Mouse (Mus musculus): ENCODE measurements at regions not wholly inside any gene's neighbourhood (a gene's known extent, or its start where the extent isn't known, plus 50 kb on each side); places are given as distances from the start of the nearest gene placed in this dataset.

DNA sequence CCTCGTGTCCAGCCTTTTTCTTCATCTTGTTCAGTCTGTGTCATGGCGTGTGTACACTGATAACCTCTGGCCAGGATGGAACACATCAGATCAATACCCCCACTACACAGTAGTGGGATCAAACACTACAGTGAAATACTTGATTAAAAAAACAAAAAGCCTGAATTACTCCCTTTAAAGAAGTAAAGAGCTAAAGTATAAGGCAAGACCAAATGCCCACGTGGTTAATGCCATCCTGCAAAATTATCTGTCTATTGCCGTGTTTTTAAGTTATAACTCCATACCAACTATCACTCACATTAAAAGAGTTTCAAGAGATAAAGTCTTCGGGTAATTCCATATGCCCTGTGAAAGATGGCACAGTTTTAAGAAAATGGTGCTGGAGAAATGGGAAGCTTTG is 198.6 kb upstream of the Hnrnpa3 start:
- no peak overlapping the region for H3K27ac ChIP-seq (ENCODE audit: low read depth, low read length)
- TF ChIP-seq CTCF (IDR thresholded peaks at IDR 0.05; ENCODE audit: low read depth), result no peak
- H3K36me3 ChIP-seq (ENCODE audit: control insufficient read depth, insufficient read depth), result no peaks in the 10 kb centered on the region
- H3K4me3 ChIP-seq (ENCODE audit: low read depth, low read length), result no peak overlapping the region
- no peaks in the 10 kb centered on the region for H3K27me3 ChIP-seq (replicated peaks; ENCODE audit: control insufficient read depth, insufficient read depth, low read length)
- H3K9me3 ChIP-seq (ENCODE audit: control insufficient read depth), result no peaks in the 10 kb centered on the region
- WGBS, result 84% methylated on average over 5 of the region's 5 CpGs
- ATAC-seq, result no peak
- no peaks in the 10 kb centered on the region for H3K4me1 ChIP-seq (replicated peaks; ENCODE audit: control insufficient read depth, insufficient read depth, low read length)
- no peak overlapping the region for H3K4me2 ChIP-seq (replicated peaks; ENCODE audit: low read depth)
- H3K9ac ChIP-seq (ENCODE audit: low read depth, low read length), result no peak overlapping the region

- H3K27me3 ChIP-seq (replicated peaks; ENCODE audit: control insufficient read depth, insufficient read depth, low read length), result no peaks in the 10 kb centered on the region
- no peak overlapping the region for H3K4me3 ChIP-seq (ENCODE audit: low read depth, low read length)
- TF ChIP-seq CTCF (IDR thresholded peaks at IDR 0.05; ENCODE audit: low read depth), result no peak
- no peaks in the 10 kb centered on the region for H3K4me1 ChIP-seq (replicated peaks; ENCODE audit: control insufficient read depth, insufficient read depth, low read length)
- 75% methylated on average over 5 of the region's 5 CpGs for WGBS
- no peak for ATAC-seq
- no peaks in the 10 kb centered on the region for H3K36me3 ChIP-seq (ENCODE audit: control insufficient read depth, insufficient read depth)
- H3K27ac ChIP-seq (ENCODE audit: low read depth, low read length), result no peak overlapping the region
- H3K9me3 ChIP-seq (ENCODE audit: control insufficient read depth), result no peaks in the 10 kb centered on the region
- H3K4me2 ChIP-seq (replicated peaks; ENCODE audit: low read depth), result no peak overlapping the region
- no peak overlapping the region for H3K9ac ChIP-seq (ENCODE audit: low read depth, low read length)
Measured at GRCm38 (mm10) chr2:75461019-75461418, 198.0 kb upstream of the Hnrnpa3 start.

DNA sequence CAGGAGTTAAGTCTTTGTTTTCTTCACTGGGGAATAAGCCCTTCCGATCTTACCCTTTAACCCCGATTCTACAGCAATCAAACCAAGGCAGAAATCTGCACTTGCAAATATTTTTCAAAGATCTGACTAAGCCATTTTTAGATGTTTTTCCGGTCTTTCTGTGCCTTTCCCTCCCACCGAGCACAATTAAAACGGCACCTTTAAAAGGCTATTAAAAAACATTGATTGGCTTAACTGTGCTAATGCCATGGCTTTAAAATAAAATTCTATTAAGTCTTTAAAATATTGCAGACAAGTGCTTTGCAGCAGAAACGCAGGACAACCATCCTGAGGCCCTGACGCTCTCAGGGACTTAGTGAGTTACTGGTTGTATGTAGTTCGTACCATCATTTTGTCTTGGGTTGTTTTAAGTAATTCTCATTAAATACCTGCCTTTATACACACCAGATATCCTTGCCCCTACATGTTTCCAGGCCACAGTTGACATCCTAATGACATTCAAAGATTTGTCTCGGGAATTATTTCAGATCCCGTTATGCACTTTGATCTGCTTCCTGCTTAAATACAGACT is 197.6 kb upstream of the Hnrnpa3 start:
- 76% methylated on average over 10 of the region's 10 CpGs for WGBS
- Histone ChIP-seq H3K36me3 (ENCODE audit: control insufficient read depth, insufficient read depth) (no peaks in the 10 kb centered on the region), H3K27me3 (replicated peaks; ENCODE audit: control insufficient read depth, insufficient read depth, low read length) (no peaks in the 10 kb centered on the region), H3K9ac (ENCODE audit: low read depth, low read length) (no peak overlapping the region), H3K4me3 (ENCODE audit: low read depth, low read length) (no peak overlapping the region), H3K9me3 (ENCODE audit: control insufficient read depth) (no peaks in the 10 kb centered on the region), H3K27ac (ENCODE audit: low read depth, low read length) (no peak overlapping the region), H3K4me2 (replicated peaks; ENCODE audit: low read depth) (no peak overlapping the region), H3K4me1 (replicated peaks; ENCODE audit: control insufficient read depth, insufficient read depth, low read length) (no peaks in the 10 kb centered on the region)
- ATAC-seq, result no peak
- TF ChIP-seq CTCF (IDR thresholded peaks at IDR 0.05; ENCODE audit: low read depth), result no peak

- no peak overlapping the region for H3K4me3 ChIP-seq (ENCODE audit: low read depth, low read length)
- ATAC-seq, result no peak
- H3K27me3 ChIP-seq (replicated peaks; ENCODE audit: control insufficient read depth, insufficient read depth, low read length), result no peaks in the 10 kb centered on the region
- H3K4me2 ChIP-seq (replicated peaks; ENCODE audit: low read depth), result no peak overlapping the region
- H3K9me3 ChIP-seq (ENCODE audit: control insufficient read depth), result no peaks in the 10 kb centered on the region
- H3K9ac ChIP-seq (ENCODE audit: low read depth, low read length), result no peak overlapping the region
- no peaks in the 10 kb centered on the region for H3K36me3 ChIP-seq (ENCODE audit: control insufficient read depth, insufficient read depth)
- 88% methylated on average over 5 of the region's 5 CpGs for WGBS
- TF ChIP-seq CTCF (IDR thresholded peaks at IDR 0.05; ENCODE audit: low read depth), result no peak
- H3K4me1 ChIP-seq (replicated peaks; ENCODE audit: control insufficient read depth, insufficient read depth, low read length), result no peaks in the 10 kb centered on the region
- no peak overlapping the region for H3K27ac ChIP-seq (ENCODE audit: low read depth, low read length)
Measured at GRCm38 (mm10) chr2:75462030-75462671, 196.9 kb upstream of the Hnrnpa3 start.

DNA sequence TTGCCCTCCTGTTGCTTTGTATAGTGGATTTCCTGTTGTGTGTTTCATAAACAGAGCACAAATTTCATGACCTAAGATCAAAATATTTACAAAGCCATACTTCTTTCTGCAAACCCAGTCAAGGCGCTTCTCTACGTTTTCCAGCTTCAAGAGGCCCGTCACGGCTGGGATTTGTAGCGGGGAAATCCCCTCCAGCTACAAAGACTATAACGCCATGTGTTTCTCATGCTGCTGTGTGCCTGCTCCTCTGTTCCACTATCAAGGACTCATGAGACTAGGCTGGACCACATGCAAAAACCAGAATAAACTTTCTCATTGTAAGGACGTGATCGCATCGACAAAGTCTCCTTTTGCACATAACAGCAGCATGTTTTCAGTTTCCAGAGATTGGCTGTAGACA is 196.0 kb upstream of the Hnrnpa3 start:
- Histone ChIP-seq H3K4me1 (replicated peaks; ENCODE audit: control insufficient read depth, insufficient read depth, low read length) (no peaks in the 10 kb centered on the region), H3K4me3 (ENCODE audit: low read depth, low read length) (no peak overlapping the region), H3K9me3 (ENCODE audit: control insufficient read depth) (no peaks in the 10 kb centered on the region), H3K36me3 (ENCODE audit: control insufficient read depth, insufficient read depth) (no peaks in the 10 kb centered on the region), H3K27ac (ENCODE audit: low read depth, low read length) (no peak overlapping the region), H3K9ac (ENCODE audit: low read depth, low read length) (no peak overlapping the region), H3K27me3 (replicated peaks; ENCODE audit: control insufficient read depth, insufficient read depth, low read length) (no peaks in the 10 kb centered on the region), H3K4me2 (replicated peaks; ENCODE audit: low read depth) (no peak overlapping the region)
- WGBS, result 56% methylated on average over 9 of the region's 9 CpGs
- ATAC-seq, result no peak
- TF ChIP-seq CTCF (IDR thresholded peaks at IDR 0.05; ENCODE audit: low read depth), result no peak

- Histone ChIP-seq H3K27me3 (replicated peaks; ENCODE audit: control insufficient read depth, insufficient read depth, low read length) (no peaks in the 10 kb centered on the region), H3K9ac (ENCODE audit: low read depth, low read length) (no peak overlapping the region), H3K27ac (ENCODE audit: low read depth, low read length) (no peak overlapping the region), H3K36me3 (ENCODE audit: control insufficient read depth, insufficient read depth) (no peaks in the 10 kb centered on the region), H3K4me1 (replicated peaks; ENCODE audit: control insufficient read depth, insufficient read depth, low read length) (no peaks in the 10 kb centered on the region), H3K4me3 (ENCODE audit: low read depth, low read length) (no peak overlapping the region), H3K4me2 (replicated peaks; ENCODE audit: low read depth) (no peak overlapping the region), H3K9me3 (ENCODE audit: control insufficient read depth) (no peaks in the 10 kb centered on the region)
- WGBS, result 64% methylated on average over 2 of the region's 2 CpGs
- no peak for TF ChIP-seq CTCF (IDR thresholded peaks at IDR 0.05; ENCODE audit: low read depth)
- no peak for ATAC-seq
Measured at GRCm38 (mm10) chr2:75464429-75464828, 194.6 kb upstream of the Hnrnpa3 start.

Data from intestine, postnatal 0 days (tissue).